Mouse (Mus musculus): ENCODE results near the gene Gm4787. TPM values are rescaled to one million over a fixed set of nuclear protein-coding genes. Genes with fewer than 3 reads are reported as not detected.
"Not testable (repeated sequence)": the region's sequence is repeated elsewhere in the genome, so short reads cannot be mapped to it uniquely, and the experiment has no call there.

Gm4787 gene
- 0.15 and 0.39 TPM in 2 replicates for polyA plus RNA-seq (2015; fragmentation: Nextera tagmentation; extraction: Ambion mirVana)

DNA sequence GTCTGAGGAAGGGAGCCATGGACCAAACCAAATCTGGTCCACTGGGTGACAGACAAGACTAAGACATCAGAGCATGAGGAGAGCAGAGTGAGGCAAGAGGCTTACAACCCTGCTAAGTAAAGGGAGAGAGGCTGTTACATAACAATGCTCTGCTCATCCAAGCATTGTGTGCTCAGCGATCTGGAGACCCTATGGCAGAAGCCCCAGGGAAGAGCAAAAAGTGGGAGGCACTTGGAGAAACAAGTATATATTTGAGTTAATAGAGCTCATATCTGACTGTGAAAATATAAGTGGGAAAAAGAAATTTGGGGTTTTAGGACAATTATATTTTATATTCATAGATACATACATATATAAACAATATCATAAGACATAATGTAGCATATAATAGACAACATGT, at the start of gene Gm4787:
TSS of gene Gm4787 (minus strand) at position 101 of the 400 bp plus-strand sequence.
- DNase-seq (ENCODE audit: low spot score): not testable (repeated sequence)

DNA sequence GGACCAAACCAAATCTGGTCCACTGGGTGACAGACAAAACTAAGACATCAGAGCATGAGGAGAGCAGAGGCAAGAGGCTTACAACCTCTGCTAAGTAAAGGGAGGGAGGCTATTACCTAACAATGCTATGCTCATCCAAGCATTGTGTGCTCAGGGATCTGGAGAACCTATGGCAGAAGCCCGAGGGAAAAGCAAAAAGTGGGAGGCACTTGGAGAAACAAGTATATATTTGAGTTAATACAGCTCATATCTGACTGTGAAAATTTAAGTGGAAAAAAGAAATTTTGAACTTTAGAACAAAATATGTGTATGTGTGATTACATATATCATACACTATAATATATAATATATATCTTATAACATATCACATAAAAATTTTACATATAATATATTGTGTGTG, 42.6 kb upstream of the Gm4787 start, which contains the start of gene Adam4:
TSS of gene Adam4 (minus strand) at position 101 of the 400 bp plus-strand sequence.
- DNase-seq (ENCODE audit: low spot score): no peak

DNA sequence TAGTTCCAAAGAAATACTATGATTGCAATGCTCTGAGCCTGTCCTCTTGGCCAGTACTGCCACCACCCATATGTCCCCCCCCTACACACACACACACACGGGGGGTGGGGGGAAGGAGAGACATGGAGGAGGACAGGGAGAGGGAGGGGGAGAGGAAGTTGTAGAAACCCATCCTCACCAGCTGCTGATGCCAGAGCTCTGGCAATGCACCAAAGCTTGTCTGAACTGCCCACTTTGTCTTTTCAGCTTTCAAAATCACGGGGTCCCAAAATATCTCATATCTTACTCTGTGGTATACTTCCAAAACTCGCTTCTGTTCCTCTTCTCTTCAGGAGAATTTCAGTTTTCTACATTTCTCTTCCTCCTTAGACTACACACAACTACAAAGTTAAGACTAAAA, 33.9 kb upstream of the Gm4787 start:
- no peak for DNase-seq (ENCODE audit: low spot score)

DNA sequence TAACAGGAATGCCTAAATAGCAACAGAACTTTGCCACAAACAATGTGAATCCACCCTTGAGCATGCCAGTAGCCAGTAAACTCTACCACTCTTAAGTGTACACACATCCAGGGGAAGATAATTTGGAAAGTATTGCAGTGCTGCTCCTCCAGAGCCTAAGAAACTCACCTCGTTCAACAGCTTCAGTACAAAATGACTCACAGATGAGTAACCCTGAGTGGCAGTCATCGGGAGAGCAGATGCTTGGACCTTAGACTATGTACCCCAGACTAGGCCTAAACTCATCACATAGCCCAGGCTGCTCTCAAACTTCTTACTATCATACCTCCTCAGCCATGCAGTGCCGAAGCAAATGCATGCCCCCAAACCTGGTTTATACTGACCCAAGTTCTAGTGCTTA, 29.7 kb upstream of the Gm4787 start:
- DNase-seq (ENCODE audit: low spot score): no peak

DNA sequence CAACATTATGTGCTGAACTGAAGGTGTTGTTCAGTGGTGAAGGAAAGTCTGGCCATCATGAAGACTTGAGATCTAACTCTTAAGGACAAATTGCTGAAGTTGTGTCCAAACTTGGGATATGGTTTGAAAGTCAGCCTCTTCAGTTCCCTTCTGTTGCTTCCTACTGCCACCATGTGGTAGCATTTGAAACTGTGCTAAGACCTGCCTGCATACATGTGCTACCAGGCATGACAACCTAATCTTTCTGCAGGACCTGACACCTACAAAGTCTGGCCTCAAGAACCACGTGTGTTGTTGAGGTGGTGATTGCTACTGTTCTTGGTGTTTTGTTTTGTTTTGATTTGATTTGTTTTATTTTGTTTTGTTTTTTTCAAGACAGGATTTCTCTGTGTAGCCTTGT, 22.9 kb upstream of the Gm4787 start:
- peak; percentile 55 for DNase-seq (ENCODE audit: low spot score)

DNA sequence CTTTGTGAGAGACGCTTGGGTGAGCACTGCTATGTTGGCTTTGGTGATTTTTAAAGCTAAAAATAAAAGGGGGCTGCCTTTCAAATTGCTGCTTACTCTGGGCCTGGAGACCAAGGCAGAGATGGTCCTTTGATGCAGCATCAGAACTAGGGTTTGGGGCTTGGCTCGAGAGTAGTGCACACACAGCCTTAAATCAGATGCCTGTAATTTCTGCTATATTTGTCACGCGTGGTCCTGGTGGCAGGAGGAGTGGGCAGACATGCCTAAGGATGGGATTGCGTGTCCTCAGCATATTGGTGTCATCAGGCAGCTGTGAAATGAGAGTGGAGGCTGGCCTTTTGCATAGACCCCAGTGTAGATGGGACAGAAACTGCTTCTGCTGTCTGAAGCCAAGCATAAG, 45.4 kb downstream of the Gm4787 start:
- no peak for DNase-seq (ENCODE audit: low spot score)

DNA sequence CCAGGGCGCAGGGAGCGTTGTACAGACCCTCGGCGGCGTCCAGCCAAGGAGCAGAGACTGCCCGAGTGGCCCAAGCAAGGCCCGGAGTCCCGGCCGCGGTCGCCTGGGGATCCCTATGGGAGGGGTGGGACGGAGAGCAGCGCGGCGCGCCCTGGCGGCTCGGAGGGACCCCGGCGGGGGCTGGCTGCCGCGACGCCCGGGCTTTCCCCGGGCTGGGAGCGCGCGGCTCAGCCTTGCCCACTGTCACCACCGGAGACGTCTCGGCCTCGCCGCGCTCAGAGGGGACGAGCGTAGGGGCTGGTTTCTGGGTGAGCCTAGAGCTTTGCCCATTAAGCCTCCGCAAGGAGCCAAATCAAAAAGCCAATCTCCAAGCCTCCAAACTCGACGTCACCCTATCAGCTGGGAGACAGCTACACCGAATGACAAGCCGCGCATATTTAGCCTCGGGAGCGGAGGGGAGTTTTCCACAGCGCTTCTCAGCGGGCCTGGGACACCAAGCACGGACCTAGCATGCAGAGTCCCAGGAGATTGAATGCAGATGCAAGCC, 46.3 kb downstream of the Gm4787 start, which contains the start of gene Slc8a3:
TSS of gene Slc8a3 (minus strand) at position 306 of the 547 bp plus-strand sequence.
- DNase-seq (ENCODE audit: low spot score): no peak

DNA sequence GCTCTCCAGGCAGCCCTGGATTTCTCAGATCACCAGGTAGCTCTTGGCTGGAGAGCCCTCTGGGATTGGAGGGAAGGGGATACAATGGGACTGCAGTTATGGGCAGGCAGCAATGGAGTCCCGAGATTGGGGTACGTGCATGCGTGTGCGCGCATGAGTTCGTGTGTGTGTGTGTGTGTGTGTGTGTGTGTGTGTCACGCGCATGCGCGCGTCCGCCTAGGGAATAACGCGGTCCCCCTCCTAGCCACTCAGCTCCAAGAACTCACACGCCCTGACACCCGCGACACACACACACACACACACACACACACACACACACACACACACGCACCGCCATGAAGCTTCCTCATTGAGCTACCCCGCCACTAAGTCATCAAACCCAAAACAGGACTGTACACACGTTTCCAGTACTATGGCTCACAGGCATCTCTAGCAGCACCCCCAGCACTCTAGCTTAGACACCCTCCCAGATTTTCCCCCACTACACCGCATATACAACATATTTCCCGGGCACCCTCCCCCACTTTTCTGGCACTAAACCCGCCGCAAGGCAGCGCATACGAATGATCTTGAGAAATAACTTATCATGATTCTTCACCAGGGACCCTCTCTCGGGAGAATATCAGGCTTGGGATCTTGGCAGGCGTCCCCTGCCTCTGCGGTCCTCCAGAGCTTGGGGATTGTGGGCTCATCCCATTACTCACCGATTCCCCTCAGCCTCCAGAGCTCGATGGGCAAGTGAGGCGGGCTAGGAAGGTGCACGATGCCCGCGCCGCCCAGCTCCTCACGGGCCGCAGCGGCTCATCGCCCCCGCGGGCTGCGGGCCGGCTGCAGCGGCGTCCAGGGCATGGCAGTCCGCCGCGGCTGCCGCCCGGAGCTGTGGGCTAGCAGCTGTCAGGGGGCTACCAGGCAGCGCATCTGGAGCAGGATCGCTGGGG, 47.1 kb downstream of the Gm4787 start:
- DNase-seq (ENCODE audit: low spot score): no peak

DNA sequence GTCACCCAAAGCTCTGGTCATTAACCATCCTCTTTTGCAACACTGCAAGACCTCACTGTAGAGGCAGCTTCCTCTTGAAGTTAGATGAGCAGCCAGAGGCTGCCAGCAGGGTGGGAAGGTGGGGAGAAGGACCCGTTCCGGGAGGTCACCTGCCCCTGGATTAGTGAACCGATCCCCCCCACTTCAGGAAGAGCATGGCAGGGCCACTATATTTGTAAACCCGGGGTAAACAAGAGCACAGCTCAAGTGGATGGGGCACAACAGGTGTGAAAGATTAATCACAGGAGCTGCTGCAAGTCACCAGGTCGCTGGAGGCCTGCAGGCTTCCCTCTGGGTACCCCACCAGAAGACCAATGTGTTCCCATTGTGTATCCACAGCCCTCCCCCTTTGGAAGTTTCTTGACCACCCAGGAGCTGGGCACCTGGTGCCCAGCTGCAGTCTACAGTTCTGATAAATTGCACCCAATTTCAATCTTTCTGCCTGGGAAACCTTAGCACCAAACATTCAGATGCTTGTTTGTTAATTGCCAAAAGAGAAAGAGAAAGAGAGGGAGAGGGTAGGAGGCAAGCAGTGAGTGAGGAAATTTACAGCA, 48.1 kb downstream of the Gm4787 start:
- no peak for DNase-seq (ENCODE audit: low spot score)

Other genes with a start within 250 kb of the Gm4787 start
- gene Slc8a3, start 46.3 kb downstream of the Gm4787 start, polyA plus RNA-seq (2015; fragmentation: Nextera tagmentation; extraction: Ambion mirVana): 0.03 TPM in 1 of 2 replicates, not detected in the other
- 0.35 and 0.36 TPM in 2 replicates for gene Adam4, start 42.5 kb upstream of the Gm4787 start, polyA plus RNA-seq (2015; fragmentation: Nextera tagmentation; extraction: Ambion mirVana)
- gene Cox16, start 105.7 kb upstream of the Gm4787 start, polyA plus RNA-seq (2015; fragmentation: Nextera tagmentation; extraction: Ambion mirVana): 239 and 241 TPM in 2 replicates
- 27.7 and 39.4 TPM in 2 replicates for gene Gm20498, start 153.4 kb upstream of the Gm4787 start, polyA plus RNA-seq (2015; fragmentation: Nextera tagmentation; extraction: Ambion mirVana)
- gene Synj2bp, start 153.4 kb upstream of the Gm4787 start, polyA plus RNA-seq (2015; fragmentation: Nextera tagmentation; extraction: Ambion mirVana): 45.8 and 56.9 TPM in 2 replicates
- 0.05 and 0.07 TPM in 2 replicates for gene Adam21, start 189.0 kb upstream of the Gm4787 start, polyA plus RNA-seq (2015; fragmentation: Nextera tagmentation; extraction: Ambion mirVana)
- gene Med6, start 215.5 kb upstream of the Gm4787 start, polyA plus RNA-seq (2015; fragmentation: Nextera tagmentation; extraction: Ambion mirVana): 42.4 and 44.0 TPM in 2 replicates

Data from thymus, postnatal 0 days (tissue).